Mouse (Mus musculus): ENCODE measurements around the gene Shox2. TPM values are rescaled to one million over a fixed set of nuclear protein-coding genes. Genes with fewer than 3 reads are reported as not detected.

Shox2 gene
- total RNA-seq (2023) = under 1 TPM; 0.46 to 0.86 TPM

DNA sequence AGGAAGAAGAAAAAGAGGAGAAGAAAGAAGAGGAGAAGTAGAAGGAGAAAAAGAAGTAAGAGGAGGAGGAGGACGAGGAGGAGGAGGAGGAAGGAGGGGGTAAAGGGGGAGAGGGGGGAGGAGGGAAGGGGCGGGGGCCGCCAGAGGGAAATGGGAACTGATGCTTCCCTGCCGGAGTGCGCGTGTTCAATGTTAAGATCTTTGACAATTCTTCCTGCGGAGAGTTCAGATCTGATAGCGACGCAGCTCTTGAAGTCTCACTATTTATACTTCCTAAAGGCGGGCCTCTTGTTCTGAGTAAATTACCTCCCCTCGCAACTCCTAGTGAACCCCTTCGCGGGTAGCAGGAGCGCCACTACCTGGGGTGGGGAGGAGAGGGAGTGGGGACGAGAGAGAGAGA is at the start of gene Shox2:
TSS of gene Shox2 (minus strand) at position 66 of the 400 bp plus-strand sequence.

DNA sequence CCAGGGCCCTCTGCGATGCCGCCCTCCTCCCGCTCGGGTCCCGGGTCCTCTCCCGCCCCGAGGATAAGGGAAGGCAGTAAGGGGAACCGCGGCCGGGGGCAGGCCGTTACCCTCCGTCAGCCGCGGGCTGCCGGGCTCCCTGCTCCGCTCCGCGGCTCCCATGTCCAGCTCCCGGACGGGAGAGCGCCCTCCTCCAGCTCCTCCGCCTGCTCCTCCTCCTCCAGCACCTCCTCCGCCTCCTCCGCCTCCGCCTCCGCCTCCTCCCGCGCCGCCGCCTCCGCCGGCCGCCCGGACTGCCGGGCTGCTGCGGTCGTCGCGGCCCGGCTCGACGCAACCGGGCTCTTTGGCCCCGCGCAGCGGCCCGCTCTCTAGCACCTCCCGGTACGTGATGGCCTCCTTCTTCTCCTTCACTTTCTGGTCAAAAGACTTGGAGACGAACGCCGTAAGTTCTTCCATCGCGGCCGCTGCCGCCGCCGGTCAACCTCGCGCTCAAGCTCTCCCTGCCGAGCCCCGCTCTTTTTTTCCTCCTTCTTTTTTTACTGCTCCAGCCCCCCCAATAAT is 390 bp downstream of the Shox2 start, which contains the start of gene Rsrc1:
TSS of gene Rsrc1 (plus strand) at position 290 of the 561 bp plus-strand sequence.

Other genes with a start within 250 kb of the Shox2 start
- gene Rsrc1, start 381 bp downstream of the Shox2 start, total RNA-seq (2023) = 10 to 100 TPM; 31.5 to 33.2 TPM

Data from monocyte, adult 59 days (primary cell).